Comparison of ENCODE assay signal across 35 mouse cellular contexts in the genomic region with DNA sequence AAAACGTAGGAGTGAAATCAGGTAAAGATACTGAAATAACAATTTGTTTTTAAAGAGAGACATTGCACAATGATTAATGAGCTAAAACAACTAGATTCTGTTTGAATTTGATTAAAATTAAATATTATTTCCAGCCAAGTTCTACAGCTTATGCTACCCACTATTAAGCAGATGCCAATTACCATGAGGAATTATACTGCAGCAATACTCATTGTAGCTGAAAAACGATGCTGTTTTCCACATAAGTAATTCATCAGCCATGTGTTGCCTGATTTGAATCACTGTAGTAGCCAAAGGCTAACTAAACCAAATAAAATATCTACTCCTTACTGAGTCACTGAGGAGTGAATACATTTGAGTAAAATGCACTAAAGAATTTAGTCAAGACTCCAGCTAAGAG.
"Had no signal": no experiment of that assay in that cellular context is flagged by ENCODE, and none has a peak within 500 bp of the region (broad histone marks: within the 10 kb centered on the region; RNA-seq: fewer than 3 reads in every experiment).

No protein-coding gene starts in this region.

- H3K9me3 ChIP-seq: heart, embryonic 12.5 days; heart, embryonic 13.5 days; heart, embryonic 15.5 days; hindbrain, embryonic 10.5 days; hindbrain, embryonic 12.5 days; hindbrain, embryonic 13.5 days; hindbrain, embryonic 15.5 days; intestine, embryonic 15.5 days; kidney, embryonic 15.5 days had no signal

- H3K4me3 ChIP-seq: heart, embryonic 12.5 days; heart, embryonic 13.5 days; heart, embryonic 15.5 days; hindbrain, embryonic 10.5 days; hindbrain, embryonic 12.5 days; hindbrain, embryonic 13.5 days; hindbrain, embryonic 15.5 days; intestine, embryonic 15.5 days; kidney, embryonic 15.5 days; layer of hippocampus, adult 2 months; left cerebral cortex, adult 2 months had no signal

- H3K9ac ChIP-seq: heart, embryonic 12.5 days; heart, embryonic 13.5 days; heart, embryonic 15.5 days; hindbrain, embryonic 12.5 days; hindbrain, embryonic 13.5 days; hindbrain, embryonic 14.5 days; hindbrain, embryonic 15.5 days; intestine, embryonic 15.5 days; kidney, embryonic 15.5 days had no signal

- H3K27me3 ChIP-seq: heart, embryonic 12.5 days; heart, embryonic 13.5 days; heart, embryonic 15.5 days; hindbrain, embryonic 12.5 days; hindbrain, embryonic 13.5 days; hindbrain, embryonic 15.5 days; kidney, embryonic 15.5 days had no signal

- H3K27ac ChIP-seq: heart, embryonic 13.5 days; heart, embryonic 15.5 days; hindbrain, embryonic 10.5 days; hindbrain, embryonic 12.5 days; hindbrain, embryonic 13.5 days; hindbrain, embryonic 14.5 days; hindbrain, embryonic 15.5 days; hindbrain, postnatal 0 days; intestine, embryonic 15.5 days; kidney, embryonic 15.5 days; kidney, postnatal 0 days; layer of hippocampus, adult 2 months; left cerebral cortex, adult 2 months had no signal

- H3K36me3 ChIP-seq: heart, embryonic 12.5 days; heart, embryonic 13.5 days; heart, embryonic 15.5 days; hindbrain, embryonic 10.5 days; hindbrain, embryonic 12.5 days; hindbrain, embryonic 13.5 days; hindbrain, embryonic 15.5 days; intestine, embryonic 15.5 days; kidney, embryonic 15.5 days had no signal

- H3K4me1 ChIP-seq: heart, embryonic 15.5 days; hindbrain, embryonic 12.5 days; hindbrain, embryonic 13.5 days; hindbrain, embryonic 15.5 days; intestine, embryonic 15.5 days; kidney, embryonic 15.5 days had no signal

- ATAC-seq: hindbrain, embryonic 16.5 days; hindbrain, postnatal 0 days; inflammation-experienced regulatory T-cells, adult 6 months; intestine, embryonic 15.5 days; intestine, embryonic 16.5 days; intestine, postnatal 0 days had no signal

- DNase-seq: heart, postnatal 10 days; heart, postnatal 14 days; heart, postnatal 36 days; heart, postnatal 4 days; kidney, adult 11 months; kidney, adult 18-20 months; kidney, adult 2 months; kidney, adult 8-10 months; kidney, adult 9 months; kidney, postnatal 10 days; kidney, postnatal 14 days; kidney, postnatal 25 days; kidney, postnatal 36 days; kidney, postnatal 4 days; layer of hippocampus, adult 9-11 months; layer of hippocampus, postnatal 36 days had no signal

- H3K4me2 ChIP-seq: heart, embryonic 11.5 days; heart, embryonic 12.5 days; heart, embryonic 13.5 days; heart, embryonic 15.5 days; hindbrain, embryonic 12.5 days; hindbrain, embryonic 13.5 days; hindbrain, embryonic 14.5 days; hindbrain, embryonic 15.5 days; intestine, embryonic 15.5 days; kidney, embryonic 15.5 days had no signal
